Mouse (Mus musculus) megakaryocyte, embryonic 14.5 days (primary cell): ENCODE measurements around the gene L2hgdh.

Experiments
- FLI1 ChIP-seq: IDR thresholded peaks from 2 replicates; pipeline ENCODE4 v1.6.1; 2012; ENCODE audit warnings: low read length, inconsistent platforms, mixed read lengths
- GATA1 ChIP-seq: IDR thresholded peaks from 3 replicates; pipeline ENCODE4 v1.6.1; 2012; ENCODE audit warnings: mixed read lengths, low read length, inconsistent platforms, borderline replicate concordance

DNA sequence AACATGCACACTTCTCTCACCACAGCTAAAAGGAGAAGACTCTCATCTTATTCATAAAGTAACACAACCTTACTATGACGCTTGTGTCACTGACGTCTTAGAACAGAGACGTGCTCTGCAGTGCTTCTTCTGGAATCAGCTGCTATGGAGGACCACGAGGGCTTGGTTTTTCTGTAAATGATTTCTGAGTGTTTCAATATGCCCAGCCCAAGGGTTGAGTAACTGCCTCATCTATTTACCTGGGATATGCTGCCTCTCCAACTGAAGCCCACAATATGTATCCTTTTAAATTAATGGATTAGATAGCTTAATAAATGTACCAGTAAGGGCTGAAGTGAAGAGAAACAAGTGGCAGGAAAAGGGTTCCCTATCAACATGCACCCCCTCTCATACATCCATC, 34.0 kb downstream of the L2hgdh start:
- TF ChIP-seq GATA1, result no peak
- no peak for TF ChIP-seq FLI1
